Mouse (Mus musculus) hindbrain, postnatal 0 days (tissue): ENCODE results near the gene Dab1. TPM values are rescaled to one million over a fixed set of nuclear protein-coding genes. Genes with fewer than 3 reads are reported as not detected.

Source experiments
- ATAC-seq: fragments of 200-750 bp; cut with Nextera tagmentation; 2 replicates; pipeline ENCODE4 v1.8.0; 2017; ENCODE audit warnings: mild to moderate bottlenecking, moderate TSS enrichment, moderate library complexity
- DNase-seq: peaks from one replicate; pipeline ENCODE4 v3.0.0-alpha.2; 2015; ENCODE audit warnings: low spot score
- H3K27ac ChIP-seq: fragments of 300-500 bp; sonication (generic); 2 replicates; pipeline ENCODE4 v1.5.1; 2014; ENCODE audit warnings: mild to moderate bottlenecking
- H3K27me3 ChIP-seq: fragments of 300-500 bp; sonication (generic); 2 replicates; pipeline ENCODE4 v1.6.1; 2014; ENCODE audit warnings: low read length, mixed read lengths; ENCODE audit not compliant: insufficient read depth
- H3K36me3 ChIP-seq: fragments of 300-500 bp; sonication (generic); 2 replicates; pipeline ENCODE4 v1.6.1; 2014; ENCODE audit warnings: low read length, mixed read lengths; ENCODE audit not compliant: insufficient read depth
- H3K4me1 ChIP-seq: fragments of 300-500 bp; sonication (generic); 2 replicates; pipeline ENCODE4 v1.6.1; 2014; ENCODE audit warnings: antibody characterized with exemption, low read length, mixed read lengths; ENCODE audit not compliant: insufficient read depth
- H3K4me2 ChIP-seq: fragments of 300-500 bp; sonication (generic); 2 replicates; pipeline ENCODE4 v1.6.1; 2014; ENCODE audit warnings: low read depth, mild to moderate bottlenecking, low read length, moderate library complexity, mixed read lengths
- H3K4me3 ChIP-seq: fragments of 300-500 bp; sonication (generic); 2 replicates; pipeline ENCODE4 v1.5.1; 2014; ENCODE audit warnings: low read length
- H3K9ac ChIP-seq: fragments of 300-500 bp; sonication (generic); replicated peaks from 2 replicates; pipeline ENCODE4 v1.6.1; 2014; ENCODE audit warnings: mild to moderate bottlenecking, low read length, moderate library complexity, mixed read lengths
- H3K9me3 ChIP-seq: fragments of 300-500 bp; sonication (generic); 2 replicates; pipeline ENCODE4 v1.6.1; 2016; ENCODE audit warnings: low read length, mixed read lengths
- CTCF ChIP-seq: IDR thresholded peaks from 2 replicates; pipeline ENCODE4 v1.5.1; 2016; ENCODE audit warnings: antibody characterized with exemption, control low read depth, low read depth
- WGBS: fragments of 180-500 bp; shearing (Covaris S2); extraction: QIAGEN DNeasy Blood & Tissue Kit; methylation state at CpG from one replicate; pipeline ENCODE4 v1.1.7; 2014; 5-methylcytosine and 5-hydroxymethylcytosine counted together
- polyA plus RNA-seq: library from polyadenylated mRNA; unstranded; fragments of >200 nt; fragmentation: Nextera tagmentation; extraction: Ambion mirVana; gene quantifications from 2 replicates; pipeline ENCODE4 v1.2.1, GENCODE M21; 2015
- total RNA-seq: library from RNA; depleted of rRNA; stranded (reverse); fragments of >200 nt; gene quantifications from 2 replicates; pipeline ENCODE4 v1.2.3, GENCODE M21; 2014

Dab1 gene
- total and polyA plus RNA-seq, 2 experiments from 2014 or later: 38.2 to 76.2 TPM

- Histone ChIP-seq H3K36me3 (no peaks in the 10 kb centered on the region), H3K27me3 (no peaks in the 10 kb centered on the region), H3K4me2 (no peak overlapping the region), H3K4me1 (peaks cover 6% of the 10 kb centered on the region; the same call in 1 of the 2 replicates), H3K9me3 (no peaks in the 10 kb centered on the region), H3K27ac (no peak overlapping the region), H3K9ac (no peak overlapping the region), H3K4me3 (no peak overlapping the region)
- ATAC-seq (no peak), DNase-seq (peak; percentile 28)
- TF ChIP-seq CTCF: no peak
- WGBS: 66% methylated on average over 15 of the region's 15 CpGs
Measured at GRCm38 (mm10) chr4:104712338-104713083, 1093.4 kb downstream of the Dab1 start.

GRCm38 (mm10) chr4:104714925-104715519 lies 1095.9 kb downstream of the Dab1 start:
- H3K9me3 ChIP-seq: no peaks in the 10 kb centered on the region
- no peak for DNase-seq
- H3K4me2 ChIP-seq: no peak overlapping the region
- H3K27ac ChIP-seq: no peak overlapping the region
- peaks cover 15% of the 10 kb centered on the region for H3K4me1 ChIP-seq
- 82% methylated on average over 9 of the region's 9 CpGs for WGBS
- H3K36me3 ChIP-seq: no peaks in the 10 kb centered on the region
- no peak overlapping the region for H3K9ac ChIP-seq
- H3K4me3 ChIP-seq: no peak overlapping the region
- TF ChIP-seq CTCF: no peak
- no peaks in the 10 kb centered on the region for H3K27me3 ChIP-seq
- ATAC-seq: no peak

GRCm38 (mm10) chr4:104715857-104716256 lies 1096.7 kb downstream of the Dab1 start:
- DNase-seq: no peak
- ATAC-seq: no peak
- Histone ChIP-seq H3K4me2 (no peak overlapping the region), H3K4me1 (peaks cover 15% of the 10 kb centered on the region), H3K27me3 (no peaks in the 10 kb centered on the region), H3K27ac (no peak overlapping the region), H3K9ac (no peak overlapping the region), H3K9me3 (no peaks in the 10 kb centered on the region), H3K36me3 (no peaks in the 10 kb centered on the region), H3K4me3 (no peak overlapping the region)
- WGBS: 75% methylated on average over 6 of the region's 6 CpGs
- no peak for TF ChIP-seq CTCF

GRCm38 (mm10) chr4:104716506-104716905 lies 1097.3 kb downstream of the Dab1 start:
- no peaks in the 10 kb centered on the region for H3K9me3 ChIP-seq
- no peak overlapping the region for H3K9ac ChIP-seq
- TF ChIP-seq CTCF: no peak
- no peaks in the 10 kb centered on the region for H3K36me3 ChIP-seq
- H3K4me3 ChIP-seq: no peak overlapping the region
- DNase-seq (no peak), ATAC-seq (no peak)
- H3K27me3 ChIP-seq: no peaks in the 10 kb centered on the region
- no peak overlapping the region for H3K4me2 ChIP-seq
- WGBS: 50% methylated on average over 1 of the region's 1 CpGs
- peaks cover 15% of the 10 kb centered on the region for H3K4me1 ChIP-seq
- no peak overlapping the region for H3K27ac ChIP-seq

GRCm38 (mm10) chr4:104718973-104719795 lies 1100.0 kb downstream of the Dab1 start:
- Histone ChIP-seq H3K9me3 (no peaks in the 10 kb centered on the region), H3K4me3 (no peak overlapping the region), H3K9ac (no peak overlapping the region), H3K36me3 (no peaks in the 10 kb centered on the region), H3K27ac (0 out of 2 replicates have a peak overlapping the region, but pooled peaks have one; percentile 12), H3K4me1 (peaks cover 21% of the 10 kb centered on the region), H3K4me2 (no peak overlapping the region), H3K27me3 (no peaks in the 10 kb centered on the region)
- DNase-seq (peak; percentile 56), ATAC-seq (peak; percentile 62)
- WGBS: 32% methylated on average over 13 of the region's 13 CpGs
- TF ChIP-seq CTCF: no peak

- 49% methylated on average over 6 of the region's 6 CpGs for WGBS
- H3K9me3 ChIP-seq: no peaks in the 10 kb centered on the region
- H3K4me1 ChIP-seq: peaks cover 19% of the 10 kb centered on the region; the same call in 1 of the 2 replicates
- H3K27ac ChIP-seq: no peak overlapping the region; the same call in 1 of the 2 replicates
- TF ChIP-seq CTCF: no peak
- no peaks in the 10 kb centered on the region for H3K27me3 ChIP-seq
- H3K4me3 ChIP-seq: no peak overlapping the region
- no peak overlapping the region; the same call in 1 of the 2 replicates for H3K9ac ChIP-seq
- DNase-seq (no peak), ATAC-seq (no peak)
- no peak overlapping the region for H3K4me2 ChIP-seq
- H3K36me3 ChIP-seq: 0 out of 2 replicates have a peak, but pooled peaks cover 2% of the 10 kb centered on the region
Measured at GRCm38 (mm10) chr4:104723527-104724045, 1104.4 kb downstream of the Dab1 start.
